Mouse (Mus musculus) midbrain, embryonic 14.5 days (tissue): ENCODE results near the gene Galm. TPM values are rescaled to one million over a fixed set of nuclear protein-coding genes. Genes with fewer than 3 reads are reported as not detected.

Experiments
- ATAC-seq: fragments of 200-750 bp; cut with Nextera tagmentation; 2 replicates; pipeline ENCODE4 v1.8.0; 2017; ENCODE audit warnings: moderate number of reproducible peaks, moderate library complexity; ENCODE audit not compliant: low FRiP score, low TSS enrichment
- DNase-seq: peaks from one replicate; pipeline ENCODE4 v3.0.0-alpha.2; 2015
- H3K27ac ChIP-seq: fragments of 300-500 bp; sonication (generic); replicated peaks from 2 replicates; pipeline ENCODE4 v1.5.1; 2014; ENCODE audit warnings: mild to moderate bottlenecking, low read depth, low read length, moderate library complexity
- H3K27me3 ChIP-seq: fragments of 300-500 bp; sonication (generic); 2 replicates; pipeline ENCODE4 v1.6.1; 2014; ENCODE audit warnings: low read length, control low read depth, mixed read lengths; ENCODE audit not compliant: control insufficient read depth, insufficient read depth
- H3K36me3 ChIP-seq: fragments of 300-500 bp; sonication (generic); 2 replicates; pipeline ENCODE4 v1.6.1; 2014; ENCODE audit warnings: low read length, control low read depth; ENCODE audit not compliant: control insufficient read depth, insufficient read depth
- H3K4me1 ChIP-seq: fragments of 300-500 bp; sonication (generic); 2 replicates; pipeline ENCODE4 v1.6.1; 2014; ENCODE audit warnings: mild to moderate bottlenecking, antibody characterized with exemption, low read length, control low read depth; ENCODE audit not compliant: control insufficient read depth, insufficient read depth
- H3K4me2 ChIP-seq: fragments of 300-500 bp; sonication (generic); 2 replicates; pipeline ENCODE4 v1.6.1; 2014; ENCODE audit warnings: mild to moderate bottlenecking, low read length, moderate library complexity
- H3K4me3 ChIP-seq: fragments of 300-500 bp; sonication (generic); replicated peaks from 2 replicates; pipeline ENCODE4 v1.5.1; 2014; ENCODE audit warnings: low read depth, low read length
- H3K9ac ChIP-seq: fragments of 300-500 bp; sonication (generic); replicated peaks from 2 replicates; pipeline ENCODE4 v1.6.1; 2014; ENCODE audit warnings: mild to moderate bottlenecking, low read length, moderate library complexity
- H3K9me3 ChIP-seq: fragments of 300-500 bp; sonication (generic); 2 replicates; pipeline ENCODE4 v1.6.1; 2016; ENCODE audit warnings: low read length, control low read depth, mixed read lengths; ENCODE audit not compliant: control insufficient read depth
- WGBS: fragments of 180-500 bp; shearing (Covaris S2); extraction: QIAGEN DNeasy Blood & Tissue Kit; methylation state at CpG from one replicate; pipeline ENCODE4 v1.1.7; 2014; 5-methylcytosine and 5-hydroxymethylcytosine counted together
- polyA plus RNA-seq: library from polyadenylated mRNA; unstranded; fragments of >200 nt; fragmentation: Nextera tagmentation; extraction: Ambion mirVana; gene quantifications from 2 replicates; pipeline ENCODE4 v1.2.1, GENCODE M21; 2014

Gene Galm
- polyA plus RNA-seq, 1 experiment from 2014 or later, result 1.6 TPM

- Histone ChIP-seq H3K4me3 (no peak overlapping the region), H3K36me3 (no peaks in the 10 kb centered on the region), H3K4me2 (peak overlapping the region; percentile 47), H3K9me3 (no peaks in the 10 kb centered on the region), H3K27ac (no peak overlapping the region), H3K4me1 (peaks cover 13% of the 10 kb centered on the region), H3K27me3 (no peaks in the 10 kb centered on the region), H3K9ac (no peak overlapping the region)
- 82% methylated on average over 9 of the region's 9 CpGs for WGBS
- ATAC-seq (peak; percentile 46), DNase-seq (no peak)
These were observed 31.9 kb upstream of the Galm start for GRCm38 (mm10) chr17:80095254-80095899.

GRCm38 (mm10) chr17:80096043-80096719 lies 31.1 kb upstream of the Galm start:
- Histone ChIP-seq H3K36me3 (no peaks in the 10 kb centered on the region), H3K9ac (no peak overlapping the region), H3K9me3 (no peaks in the 10 kb centered on the region), H3K4me1 (peaks cover 13% of the 10 kb centered on the region), H3K27me3 (no peaks in the 10 kb centered on the region), H3K27ac (no peak overlapping the region), H3K4me3 (no peak overlapping the region), H3K4me2 (peak overlapping the region; percentile 47)
- peak; percentile 83 for DNase-seq
- 14% methylated on average over 20 of the region's 20 CpGs for WGBS
- ATAC-seq, result peak; percentile 87

- H3K4me2 ChIP-seq, result no peak overlapping the region
- no peak for DNase-seq
- no peak overlapping the region for H3K4me3 ChIP-seq
- no peaks in the 10 kb centered on the region for H3K36me3 ChIP-seq
- no peaks in the 10 kb centered on the region for H3K9me3 ChIP-seq
- no peak overlapping the region for H3K27ac ChIP-seq
- peaks cover 13% of the 10 kb centered on the region for H3K4me1 ChIP-seq
- H3K27me3 ChIP-seq, result no peaks in the 10 kb centered on the region
- no peak for ATAC-seq
- 84% methylated on average over 8 of the region's 8 CpGs for WGBS
- H3K9ac ChIP-seq, result no peak overlapping the region
These were observed 30.6 kb upstream of the Galm start for GRCm38 (mm10) chr17:80096720-80097114.

GRCm38 (mm10) chr17:80097221-80097620 lies 30.1 kb upstream of the Galm start:
- no peaks in the 10 kb centered on the region for H3K9me3 ChIP-seq
- peaks cover 13% of the 10 kb centered on the region for H3K4me1 ChIP-seq
- no peak overlapping the region for H3K4me2 ChIP-seq
- H3K27ac ChIP-seq, result no peak overlapping the region
- DNase-seq (peak; percentile 73), ATAC-seq (no peak)
- H3K9ac ChIP-seq, result no peak overlapping the region
- H3K4me3 ChIP-seq, result no peak overlapping the region
- 32% methylated on average over 2 of the region's 2 CpGs for WGBS
- H3K27me3 ChIP-seq, result no peaks in the 10 kb centered on the region
- H3K36me3 ChIP-seq, result no peaks in the 10 kb centered on the region

- DNase-seq (no peak), ATAC-seq (no peak)
- Histone ChIP-seq H3K9me3 (no peaks in the 10 kb centered on the region), H3K27ac (no peak overlapping the region), H3K9ac (no peak overlapping the region), H3K4me3 (no peak overlapping the region), H3K4me2 (no peak overlapping the region), H3K36me3 (no peaks in the 10 kb centered on the region), H3K4me1 (peaks cover 13% of the 10 kb centered on the region), H3K27me3 (no peaks in the 10 kb centered on the region)
- WGBS, result 89% methylated on average over 6 of the region's 6 CpGs
These were observed 27.4 kb upstream of the Galm start for GRCm38 (mm10) chr17:80099823-80100222.

- Histone ChIP-seq H3K9ac (no peak overlapping the region), H3K4me2 (no peak overlapping the region), H3K9me3 (peaks cover 5% of the 10 kb centered on the region; the same call in 1 of the 2 replicates), H3K4me3 (no peak overlapping the region), H3K36me3 (no peaks in the 10 kb centered on the region), H3K4me1 (no peaks in the 10 kb centered on the region), H3K27ac (no peak overlapping the region), H3K27me3 (no peaks in the 10 kb centered on the region)
- no peak for ATAC-seq
- 83% methylated on average over 10 of the region's 10 CpGs for WGBS
- no peak for DNase-seq
These were observed 21.8 kb upstream of the Galm start for GRCm38 (mm10) chr17:80105348-80105978.

GRCm38 (mm10) chr17:80112665-80113305 lies 14.5 kb upstream of the Galm start:
- Histone ChIP-seq H3K27ac (no peak overlapping the region), H3K27me3 (no peaks in the 10 kb centered on the region), H3K4me3 (no peak overlapping the region), H3K9me3 (peaks cover 5% of the 10 kb centered on the region; the same call in 1 of the 2 replicates), H3K9ac (no peak overlapping the region), H3K4me1 (no peaks in the 10 kb centered on the region), H3K36me3 (no peaks in the 10 kb centered on the region), H3K4me2 (no peak overlapping the region)
- WGBS, result 84% methylated on average over 5 of the region's 5 CpGs
- ATAC-seq (no peak), DNase-seq (no peak)

- Histone ChIP-seq H3K9ac (no peak overlapping the region), H3K4me1 (no peaks in the 10 kb centered on the region), H3K4me3 (no peak overlapping the region), H3K36me3 (no peaks in the 10 kb centered on the region), H3K27me3 (no peaks in the 10 kb centered on the region), H3K4me2 (no peak overlapping the region), H3K9me3 (peaks cover under 1% of the 10 kb centered on the region; the same call in 1 of the 2 replicates), H3K27ac (no peak overlapping the region)
- no peak for DNase-seq
- 84% methylated on average over 4 of the region's 4 CpGs for WGBS
- ATAC-seq, result no peak
These were observed 13.8 kb upstream of the Galm start for GRCm38 (mm10) chr17:80113468-80113867.
